Mouse (Mus musculus) neural tube, embryonic 14.5 days (tissue): ENCODE data around the gene Arrdc1. TPM values are rescaled to one million over a fixed set of nuclear protein-coding genes. Genes with fewer than 3 reads are reported as not detected.

Source experiments
- ATAC-seq: fragments of 200-750 bp; cut with Nextera tagmentation; 2 replicates; pipeline ENCODE4 v1.8.0; 2017; ENCODE audit warnings: low read depth, mild to moderate bottlenecking, moderate TSS enrichment, moderate library complexity
- H3K27ac ChIP-seq: fragments of 300-500 bp; sonication (generic); 2 replicates; pipeline ENCODE4 v1.5.1; 2014; ENCODE audit warnings: low read depth, mild to moderate bottlenecking, control low read depth, low read length, moderate library complexity, mixed read lengths
- H3K27me3 ChIP-seq: fragments of 300-500 bp; sonication (generic); 2 replicates; pipeline ENCODE4 v1.6.1; 2014; ENCODE audit warnings: low read length; ENCODE audit not compliant: control insufficient read depth, insufficient read depth
- H3K36me3 ChIP-seq: fragments of 300-500 bp; sonication (generic); 2 replicates; pipeline ENCODE4 v1.6.1; 2014; ENCODE audit warnings: low read length, mixed read lengths; ENCODE audit not compliant: control insufficient read depth, insufficient read depth
- H3K4me1 ChIP-seq: fragments of 300-500 bp; sonication (generic); 2 replicates; pipeline ENCODE4 v1.6.1; 2014; ENCODE audit warnings: low read length; ENCODE audit not compliant: control insufficient read depth, insufficient read depth
- H3K4me2 ChIP-seq: fragments of 300-500 bp; sonication (generic); 2 replicates; pipeline ENCODE4 v1.6.1; 2014; ENCODE audit warnings: mild to moderate bottlenecking, low read depth, low read length, control low read depth
- H3K4me3 ChIP-seq: fragments of 300-500 bp; sonication (generic); 2 replicates; pipeline ENCODE4 v1.5.1; 2014; ENCODE audit warnings: low read depth, low read length, control low read depth, mixed read lengths
- H3K9ac ChIP-seq: fragments of 300-500 bp; sonication (generic); replicated peaks from 2 replicates; pipeline ENCODE4 v1.6.1; 2014; ENCODE audit warnings: low read depth, mild to moderate bottlenecking, control low read depth, low read length, mixed read lengths
- H3K9me3 ChIP-seq: fragments of 300-500 bp; sonication (generic); 2 replicates; pipeline ENCODE4 v1.6.1; 2016; ENCODE audit warnings: low read length; ENCODE audit not compliant: control insufficient read depth
- WGBS: fragments of 180-500 bp; shearing (Covaris S2); extraction: QIAGEN DNeasy Blood & Tissue Kit; methylation state at CpG from one replicate; pipeline ENCODE4 v1.1.7; 2014; 5-methylcytosine and 5-hydroxymethylcytosine counted together
- polyA plus RNA-seq: library from polyadenylated mRNA; unstranded; fragments of >200 nt; fragmentation: Nextera tagmentation; extraction: Ambion mirVana; gene quantifications from 2 replicates; pipeline ENCODE4 v1.2.1, GENCODE M21; 2014

Gene Arrdc1
- polyA plus RNA-seq, 1 experiment from 2014 or later, result 30.2 TPM

- WGBS, result 83% methylated on average over 7 of the region's 7 CpGs
- no peak overlapping the region for H3K4me2 ChIP-seq
- H3K4me3 ChIP-seq, result no peak overlapping the region
- no peaks in the 10 kb centered on the region for H3K4me1 ChIP-seq
- no peak overlapping the region for H3K27ac ChIP-seq
- no peaks in the 10 kb centered on the region for H3K27me3 ChIP-seq
- no peaks in the 10 kb centered on the region for H3K9me3 ChIP-seq
- H3K9ac ChIP-seq, result no peak overlapping the region
- no peaks in the 10 kb centered on the region for H3K36me3 ChIP-seq
- no peak for ATAC-seq
Observed at GRCm38 (mm10) chr2:24926965-24927358, 8.1 kb downstream of the Arrdc1 start.

GRCm38 (mm10) chr2:24926345-24926964 is 8.6 kb downstream of the Arrdc1 start:
- no peak for ATAC-seq
- no peak overlapping the region for H3K4me3 ChIP-seq
- no peaks in the 10 kb centered on the region for H3K9me3 ChIP-seq
- no peak overlapping the region for H3K27ac ChIP-seq
- no peak overlapping the region for H3K4me2 ChIP-seq
- H3K9ac ChIP-seq, result no peak overlapping the region
- WGBS, result 86% methylated on average over 9 of the region's 9 CpGs
- H3K4me1 ChIP-seq, result no peaks in the 10 kb centered on the region
- no peaks in the 10 kb centered on the region for H3K27me3 ChIP-seq
- no peaks in the 10 kb centered on the region for H3K36me3 ChIP-seq

GRCm38 (mm10) chr2:24925284-24925683 is 9.8 kb downstream of the Arrdc1 start:
- Histone ChIP-seq H3K9me3 (no peaks in the 10 kb centered on the region), H3K36me3 (no peaks in the 10 kb centered on the region), H3K4me1 (no peaks in the 10 kb centered on the region), H3K4me2 (no peak overlapping the region), H3K4me3 (no peak overlapping the region), H3K27me3 (no peaks in the 10 kb centered on the region), H3K9ac (no peak overlapping the region), H3K27ac (no peak overlapping the region)
- WGBS, result 86% methylated on average over 8 of the region's 8 CpGs
- ATAC-seq, result 0 out of 2 replicates have a peak, but pooled peaks have one; percentile 9

GRCm38 (mm10) chr2:24923561-24923960 is 11.5 kb downstream of the Arrdc1 start:
- H3K9me3 ChIP-seq, result no peaks in the 10 kb centered on the region
- WGBS, result 66% methylated on average over 2 of the region's 2 CpGs
- no peak overlapping the region for H3K4me3 ChIP-seq
- no peaks in the 10 kb centered on the region for H3K27me3 ChIP-seq
- H3K9ac ChIP-seq, result no peak overlapping the region
- H3K27ac ChIP-seq, result no peak overlapping the region
- H3K4me2 ChIP-seq, result no peak overlapping the region
- no peak for ATAC-seq
- H3K4me1 ChIP-seq, result no peaks in the 10 kb centered on the region
- H3K36me3 ChIP-seq, result no peaks in the 10 kb centered on the region

- Histone ChIP-seq H3K9ac (peak overlapping the region; percentile 96), H3K9me3 (no peaks in the 10 kb centered on the region), H3K4me1 (peaks cover 8% of the 10 kb centered on the region), H3K4me2 (peak overlapping the region; percentile 65), H3K36me3 (no peaks in the 10 kb centered on the region), H3K27ac (peak overlapping the region; percentile 97; the same call in 1 of the 2 replicates), H3K27me3 (no peaks in the 10 kb centered on the region), H3K4me3 (peak overlapping the region; percentile 95)
- ATAC-seq, result peak; percentile 42
- 11% methylated on average over 8 of the region's 8 CpGs for WGBS
Observed at GRCm38 (mm10) chr2:24919839-24920175, 15.2 kb downstream of the Arrdc1 start.

- H3K27ac ChIP-seq, result peak within 1 kb of the TSS; percentile 97
- H3K4me2 ChIP-seq, result peak within 1 kb of the TSS; percentile 88
- H3K9ac ChIP-seq, result peak within 1 kb of the TSS; percentile 96
- WGBS, result 0% methylated on average over 80 of the region's 112 CpGs
- H3K4me1 ChIP-seq, result peaks cover 8% of the 10 kb centered on the region
- H3K36me3 ChIP-seq, result no peaks in the 10 kb centered on the region
- peak; percentile 98 for ATAC-seq
- H3K9me3 ChIP-seq, result no peaks in the 10 kb centered on the region
- H3K4me3 ChIP-seq, result peak within 1 kb of the TSS; percentile 95
- H3K27me3 ChIP-seq, result no peaks in the 10 kb centered on the region
Observed at GRCm38 (mm10) chr2:24918930-24919838, 15.9 kb downstream of the Arrdc1 start, which contains the start of gene Ehmt1. Gene Ehmt1 (minus strand): TSS chr2:24919614.

- WGBS, result 85% methylated on average over 3 of the region's 3 CpGs
- ATAC-seq, result no peak
- no peaks in the 10 kb centered on the region for H3K36me3 ChIP-seq
Observed at GRCm38 (mm10) chr2:24914762-24915161, 20.3 kb downstream of the Arrdc1 start.

GRCm38 (mm10) chr2:24912589-24912988 is 22.5 kb downstream of the Arrdc1 start:
- no peak overlapping the region for H3K9ac ChIP-seq
- ATAC-seq, result no peak
- H3K4me3 ChIP-seq, result no peak overlapping the region
- no peak overlapping the region for H3K27ac ChIP-seq
- no peak overlapping the region for H3K4me2 ChIP-seq
- H3K4me1 ChIP-seq, result peaks cover 4% of the 10 kb centered on the region
- H3K27me3 ChIP-seq, result no peaks in the 10 kb centered on the region
- no peaks in the 10 kb centered on the region for H3K9me3 ChIP-seq
- no peaks in the 10 kb centered on the region for H3K36me3 ChIP-seq

More at GRCm38 (mm10) chr2:24914762-24915161, 20.3 kb downstream of the Arrdc1 start:
- Histone ChIP-seq H3K9ac (no peak overlapping the region), H3K4me2 (no peak overlapping the region), H3K27ac (no peak overlapping the region), H3K27me3 (no peaks in the 10 kb centered on the region), H3K4me3 (no peak overlapping the region), H3K9me3 (no peaks in the 10 kb centered on the region), H3K4me1 (peaks cover 8% of the 10 kb centered on the region)

GRCm38 (mm10) chr2:24912189-24912588 is 22.9 kb downstream of the Arrdc1 start:
- H3K4me1 ChIP-seq, result no peaks in the 10 kb centered on the region; the same call in 1 of the 2 replicates
- H3K4me3 ChIP-seq, result no peak overlapping the region
- H3K27ac ChIP-seq, result no peak overlapping the region
- no peak overlapping the region for H3K4me2 ChIP-seq
- no peak for ATAC-seq
- no peaks in the 10 kb centered on the region for H3K9me3 ChIP-seq
- no peaks in the 10 kb centered on the region for H3K27me3 ChIP-seq
- no peaks in the 10 kb centered on the region for H3K36me3 ChIP-seq
- WGBS, result 74% methylated on average over 4 of the region's 4 CpGs
- H3K9ac ChIP-seq, result no peak overlapping the region
